Mouse (Mus musculus) C2C12 (cell line): ENCODE measurements around the gene Wwc1.

ENCODE experiments used
- CTCF ChIP-seq: IDR thresholded peaks from one replicate; pipeline ENCODE4 v1.5.1; 2011; ENCODE audit not compliant: control insufficient read depth, insufficient read depth, insufficient read length
- MAX ChIP-seq: IDR thresholded peaks from one replicate; pipeline ENCODE4 v1.6.1; 2011; ENCODE audit warnings: mild to moderate bottlenecking, control low read depth
- MYOD1 ChIP-seq: IDR thresholded peaks from one replicate; pipeline ENCODE4 v1.6.1; 2011; ENCODE audit warnings: low read depth; ENCODE audit not compliant: control insufficient read depth, insufficient read length
- MYOG ChIP-seq: IDR thresholded peaks from one replicate; pipeline ENCODE4 v1.6.1; 2011; ENCODE audit not compliant: control insufficient read depth, insufficient read length; ENCODE audit errors: extremely low read depth
- USF1 ChIP-seq: IDR thresholded peaks from one replicate; pipeline ENCODE4 v1.6.1; 2011; ENCODE audit warnings: low read depth, mild to moderate bottlenecking, control low read depth, moderate library complexity

GRCm38 (mm10) chr11:36013179-36013578, 32.9 kb upstream of the Wwc1 start:
- TF ChIP-seq USF1 (no peak), CTCF (no peak), MYOG (no peak), MAX (no peak), MYOD1 (no peak)
